Mouse (Mus musculus) adipose tissue, adult 10 weeks (tissue): ENCODE results near the gene Olfr1040. TPM values are rescaled to one million over a fixed set of nuclear protein-coding genes. Genes with fewer than 3 reads are reported as not detected.

Source experiments
- polyA plus RNA-seq: library from polyadenylated mRNA; stranded (reverse); fragments of 350-450 nt; fragmentation: Illumina TruSeq; extraction: RNeasy Lipid Tissue Mini Kit (QIAGEN cat#74804); gene quantifications from one replicate; pipeline ENCODE4 v1.2.3, GENCODE M21; 2014; ENCODE audit warnings: low read depth, low replicate concordance

Olfr1040 gene
- polyA plus RNA-seq: not detected

GRCm38 (mm10) chr2:86146632-86147031 lies at the start of gene Olfr1040:
TSS of gene Olfr1040 (minus strand) at chr2:86146732.

GRCm38 (mm10) chr2:86185583-86185982 lies 39.1 kb upstream of the Olfr1040 start, which contains the start of gene Olfr52:
TSS of gene Olfr52 (minus strand) at chr2:86185683.

GRCm38 (mm10) chr2:86177720-86178119 lies 31.2 kb upstream of the Olfr1040 start, which contains the start of gene Olfr1044:
TSS of gene Olfr1044 (minus strand) at chr2:86177820.

GRCm38 (mm10) chr2:86167422-86167821 lies 20.9 kb upstream of the Olfr1040 start, which contains the start of gene Olfr1043:
TSS of gene Olfr1043 (minus strand) at chr2:86167522.

GRCm38 (mm10) chr2:86161738-86162137 lies 15.2 kb upstream of the Olfr1040 start, which contains the start of gene Olfr1042:
TSS of gene Olfr1042 (minus strand) at chr2:86161838.

GRCm38 (mm10) chr2:86135828-86136227 lies 10.7 kb downstream of the Olfr1040 start, which contains the start of gene Olfr1039:
TSS of gene Olfr1039 (minus strand) at chr2:86135928.

Other genes starting within 250 kb of the Olfr1040 start
- gene Olfr1024, start 241.7 kb downstream of the Olfr1040 start, polyA plus RNA-seq: not detected
- not detected for gene Olfr1025-ps1, start 231.5 kb downstream of the Olfr1040 start, polyA plus RNA-seq
- not detected for gene Olfr1026, start 225.2 kb downstream of the Olfr1040 start, polyA plus RNA-seq
- gene Olfr1028, start 196.3 kb downstream of the Olfr1040 start, polyA plus RNA-seq: not detected
- not detected for gene Olfr1029, start 172.8 kb downstream of the Olfr1040 start, polyA plus RNA-seq
- gene Olfr1030, start 167.5 kb downstream of the Olfr1040 start, polyA plus RNA-seq: not detected
- gene Olfr1031, start 156.4 kb downstream of the Olfr1040 start, polyA plus RNA-seq: not detected
- not detected for gene Olfr1032, start 141.2 kb downstream of the Olfr1040 start, polyA plus RNA-seq
- gene Olfr1033, start 126.1 kb downstream of the Olfr1040 start, polyA plus RNA-seq: 8.5 TPM
- gene Olfr1034, start 100.9 kb downstream of the Olfr1040 start, polyA plus RNA-seq: 0.53 TPM
- not detected for gene Olfr1036, start 72.7 kb downstream of the Olfr1040 start, polyA plus RNA-seq
- gene Olfr1037, start 59.3 kb downstream of the Olfr1040 start, polyA plus RNA-seq: not detected
- gene Olfr1039, start 10.8 kb downstream of the Olfr1040 start, polyA plus RNA-seq: not detected
- not detected for gene Olfr1042, start 15.1 kb upstream of the Olfr1040 start, polyA plus RNA-seq
- not detected for gene Olfr1043, start 20.8 kb upstream of the Olfr1040 start, polyA plus RNA-seq
- gene Olfr1044, start 31.1 kb upstream of the Olfr1040 start, polyA plus RNA-seq: not detected
- gene Olfr52, start 39.0 kb upstream of the Olfr1040 start, polyA plus RNA-seq: not detected
- not detected for gene Olfr1045, start 56.3 kb upstream of the Olfr1040 start, polyA plus RNA-seq
- gene Olfr1046, start 72.6 kb upstream of the Olfr1040 start, polyA plus RNA-seq: not detected
- gene Olfr1047, start 84.7 kb upstream of the Olfr1040 start, polyA plus RNA-seq: not detected
- gene Olfr1048, start 93.6 kb upstream of the Olfr1040 start, polyA plus RNA-seq: not detected
- not detected for gene Olfr1049, start 111.6 kb upstream of the Olfr1040 start, polyA plus RNA-seq
- not detected for gene Olfr1051, start 132.4 kb upstream of the Olfr1040 start, polyA plus RNA-seq
- not detected for gene Olfr1052, start 145.7 kb upstream of the Olfr1040 start, polyA plus RNA-seq
- not detected for gene Olfr1053, start 168.6 kb upstream of the Olfr1040 start, polyA plus RNA-seq
- not detected for gene Olfr1054, start 188.7 kb upstream of the Olfr1040 start, polyA plus RNA-seq
- gene Olfr1055, start 203.6 kb upstream of the Olfr1040 start, polyA plus RNA-seq: not detected
- not detected for gene Olfr1056, start 215.7 kb upstream of the Olfr1040 start, polyA plus RNA-seq
- gene Olfr1057, start 231.7 kb upstream of the Olfr1040 start, polyA plus RNA-seq: not detected
- not detected for gene Olfr1058, start 241.8 kb upstream of the Olfr1040 start, polyA plus RNA-seq